Mouse (Mus musculus) B cell, adult 67 days (primary cell): ENCODE data around the gene Myh14. TPM values are rescaled to one million over a fixed set of nuclear protein-coding genes. Genes with fewer than 3 reads are reported as not detected.

ENCODE experiments used
- total RNA-seq, 2 experiments: library from RNA; stranded (reverse); gene quantifications; 4 replicates each; pipeline ENCODE4 v1.2.4; 2023

The Myh14 gene
- total RNA-seq: not detected

DNA sequence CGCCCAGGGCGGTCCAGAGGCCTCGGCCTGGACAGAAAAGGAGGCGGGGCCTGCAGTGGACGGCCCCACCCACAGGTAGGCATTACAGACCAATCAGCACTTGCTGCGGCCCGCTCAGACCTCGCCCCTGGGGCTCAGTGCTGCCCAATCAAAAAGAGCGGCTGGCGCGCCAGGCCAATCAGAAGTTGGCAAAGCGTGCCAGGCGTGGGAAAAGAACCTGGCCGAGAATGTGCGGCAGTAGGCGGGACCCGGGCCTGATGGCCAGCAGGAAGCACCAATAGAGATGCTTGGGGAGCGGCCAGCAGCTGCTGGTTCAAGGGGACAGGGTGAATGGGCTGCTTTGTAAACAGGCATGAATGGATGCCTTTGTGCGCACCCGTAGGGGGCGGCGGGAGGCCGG is at the start of gene Myh14:
Gene Myh14 (minus strand): TSS at position 41 of the 400 bp plus-strand sequence.

DNA sequence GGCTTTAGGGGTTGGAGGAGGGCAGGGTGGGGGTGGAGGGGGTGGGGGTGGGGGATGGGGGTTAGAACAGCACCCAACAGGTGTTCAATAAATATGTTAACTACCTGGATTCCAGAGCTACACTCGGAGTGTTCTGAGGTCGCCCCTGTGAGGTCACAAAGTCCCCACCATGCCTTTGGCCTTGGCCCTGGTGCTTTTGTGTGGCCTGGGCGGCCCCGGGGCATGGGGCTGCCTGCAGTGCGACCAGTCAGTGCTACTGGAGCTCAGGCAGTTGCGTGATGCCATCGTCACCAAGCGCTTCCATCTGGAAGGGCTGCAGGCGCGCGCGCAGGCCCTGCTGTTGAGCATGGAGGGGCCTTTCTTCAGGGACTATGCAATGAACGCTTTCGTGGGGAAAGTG is 37.9 kb upstream of the Myh14 start, which contains the start of gene Izumo2:
Gene Izumo2 (plus strand): TSS at position 169 of the 400 bp plus-strand sequence.

GRCm38 (mm10) chr7:44590402-44591347 is 80.0 kb downstream of the Myh14 start, which contains the start of gene Kcnc3:
Kcnc3 (plus strand) TSS chr7:44590664.

GRCm38 (mm10) chr7:44572213-44572701 is 98.4 kb downstream of the Myh14 start, which contains the start of gene Napsa:
Napsa (plus strand) TSS chr7:44572380.

Other genes starting within 250 kb of the Myh14 start
- gene Lrrc4b, start 241.8 kb downstream of the Myh14 start, total RNA-seq: not detected
- gene Aspdh, start 205.5 kb downstream of the Myh14 start, total RNA-seq: not detected
- 10 to 100 TPM; 57.1 to 67.4 TPM for gene Josd2, start 202.9 kb downstream of the Myh14 start, total RNA-seq
- 10 to 100 TPM; 76.4 to 79.9 TPM for gene Emc10, start 174.3 kb downstream of the Myh14 start, total RNA-seq
- 10 to 100 TPM; 12.0 to 15.5 TPM for gene Fam71e1, start 174.3 kb downstream of the Myh14 start, total RNA-seq
- 10 to 100 TPM; 15.7 to 18.1 TPM for gene Mybpc2, start 146.2 kb downstream of the Myh14 start, total RNA-seq
- gene Spib, start 138.8 kb downstream of the Myh14 start, total RNA-seq: 100 to 1,000 TPM; 478 to 556 TPM
- gene Pold1, start 122.0 kb downstream of the Myh14 start, total RNA-seq: 100 to 1,000 TPM; 150 to 178 TPM
- 100 to 1,000 TPM; 388 to 398 TPM for gene Nr1h2, start 116.9 kb downstream of the Myh14 start, total RNA-seq
- gene Napsa, start 98.5 kb downstream of the Myh14 start, total RNA-seq: 100 to 1,000 TPM; 537 to 600 TPM
- gene Kcnc3, start 80.2 kb downstream of the Myh14 start, total RNA-seq: 10 to 100 TPM; 19.1 to 21.0 TPM
- gene Izumo2, start 37.9 kb upstream of the Myh14 start, total RNA-seq: not detected
- 10 to 100 TPM; 80.8 to 85.9 TPM for gene Vrk3, start 77.6 kb upstream of the Myh14 start, total RNA-seq
- gene Zfp473, start 80.2 kb upstream of the Myh14 start, total RNA-seq: 1 to 10 TPM; 2.1 to 2.6 TPM
- 10 to 100 TPM; 53.1 to 61.7 TPM for gene Nup62, start 145.2 kb upstream of the Myh14 start, total RNA-seq
- gene Il4i1, start 145.5 kb upstream of the Myh14 start, total RNA-seq: 100 to 1,000 TPM; 155 to 234 TPM
- gene Atf5, start 145.8 kb upstream of the Myh14 start, total RNA-seq: 1 to 10 TPM; 3.8 to 4.1 TPM
- gene Akt1s1, start 178.1 kb upstream of the Myh14 start, total RNA-seq: 10 to 100 TPM; 47.4 to 54.3 TPM
- gene Tbc1d17, start 178.2 kb upstream of the Myh14 start, total RNA-seq: 100 to 1,000 TPM; 116 to 132 TPM
- 10 to 100 TPM; 75.0 to 80.9 TPM for gene Pnkp, start 186.3 kb upstream of the Myh14 start, total RNA-seq
- 10 to 100 TPM; 14.0 to 23.5 TPM for gene Ptov1, start 198.9 kb upstream of the Myh14 start, total RNA-seq
- gene Med25, start 221.9 kb upstream of the Myh14 start, total RNA-seq: 10 to 100 TPM; 67.9 to 78.3 TPM
- gene Fuz, start 225.2 kb upstream of the Myh14 start, total RNA-seq: 10 to 100 TPM; 31.4 to 50.1 TPM